Mouse (Mus musculus) 3T3-L1 (cell line): ENCODE data around the gene Neurog1.

ENCODE experiments used
- DNase-seq: peaks from one replicate; pipeline ENCODE4 v3.0.0-alpha.2; 2015; ENCODE audit warnings: low read depth, low spot score

Gene Neurog1

DNA sequence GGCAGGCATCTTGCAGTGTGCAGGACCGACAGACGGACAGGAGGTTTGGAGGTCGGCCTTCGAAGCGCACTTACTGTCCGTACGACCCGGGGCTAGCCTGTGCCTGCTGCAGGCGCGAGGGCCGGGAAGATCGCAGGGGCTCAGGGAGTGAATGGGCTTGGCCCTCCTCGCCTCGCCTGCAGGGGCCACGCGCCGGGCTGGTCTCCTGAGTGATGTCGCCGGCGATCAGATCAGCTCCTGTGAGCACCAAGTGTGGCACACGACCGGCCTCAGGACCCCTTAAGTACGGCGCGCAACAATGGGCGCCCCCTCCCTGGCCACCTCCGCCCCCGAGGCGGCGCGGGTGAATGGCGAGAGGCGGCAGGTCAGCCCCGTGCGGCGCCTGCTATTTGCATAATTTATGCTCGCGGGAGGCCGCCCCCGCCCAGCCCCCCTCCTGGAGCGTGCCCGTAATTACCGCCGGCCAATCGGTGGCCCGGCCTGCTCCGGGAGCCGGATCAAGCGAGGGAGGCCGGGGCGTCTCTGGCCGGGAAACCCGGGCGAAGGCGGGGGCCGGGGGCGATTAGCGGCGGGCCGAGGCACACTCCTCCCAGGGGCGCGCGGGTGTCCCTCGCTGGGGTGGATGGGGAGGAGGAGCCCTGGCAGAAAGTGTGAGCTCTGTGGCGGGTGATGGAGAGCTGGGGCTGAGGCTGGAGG lies at the start of gene Neurog1:
Neurog1 (minus strand) TSS at position 240 of the 696 bp plus-strand sequence.
- no peak for DNase-seq

DNA sequence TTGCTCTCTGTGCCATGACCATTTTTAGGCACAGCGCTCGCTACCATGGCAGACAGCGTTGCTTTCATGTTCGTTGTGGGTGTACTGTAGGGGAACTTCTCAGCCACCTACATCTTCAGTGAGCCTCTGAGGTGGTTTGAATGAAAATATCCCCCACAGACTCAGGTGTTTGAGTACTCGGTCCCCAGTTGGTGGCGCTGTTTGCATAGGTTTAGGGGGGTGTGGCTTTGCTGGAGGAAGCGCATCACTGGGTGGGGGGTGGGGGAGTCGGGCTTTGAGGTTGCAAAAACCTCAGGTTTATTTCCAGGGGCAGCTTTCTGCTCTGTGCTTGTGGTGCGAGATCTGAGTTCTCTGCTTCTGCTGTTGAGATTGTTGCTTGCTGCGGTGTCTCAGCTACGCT lies 47.4 kb upstream of the Neurog1 start:
- no peak for DNase-seq

DNA sequence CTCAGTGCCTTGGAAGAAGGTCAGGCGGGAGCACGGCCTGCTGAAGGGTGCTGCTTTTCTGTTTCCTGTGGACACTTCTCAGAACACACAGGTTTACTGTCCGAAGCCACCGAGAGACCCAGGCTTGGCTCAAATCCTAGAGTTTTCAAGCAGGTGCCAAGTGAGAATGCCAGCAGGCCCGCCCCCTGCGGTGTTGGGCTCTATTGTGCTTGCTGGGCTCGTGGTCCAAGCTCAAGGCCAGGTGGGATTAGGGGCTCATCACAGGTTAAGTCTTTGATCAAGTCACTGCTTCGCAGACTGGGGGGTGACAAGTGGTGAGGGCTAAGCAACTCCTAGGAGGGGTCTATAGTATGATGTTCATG lies 44.7 kb upstream of the Neurog1 start:
- no peak for DNase-seq

DNA sequence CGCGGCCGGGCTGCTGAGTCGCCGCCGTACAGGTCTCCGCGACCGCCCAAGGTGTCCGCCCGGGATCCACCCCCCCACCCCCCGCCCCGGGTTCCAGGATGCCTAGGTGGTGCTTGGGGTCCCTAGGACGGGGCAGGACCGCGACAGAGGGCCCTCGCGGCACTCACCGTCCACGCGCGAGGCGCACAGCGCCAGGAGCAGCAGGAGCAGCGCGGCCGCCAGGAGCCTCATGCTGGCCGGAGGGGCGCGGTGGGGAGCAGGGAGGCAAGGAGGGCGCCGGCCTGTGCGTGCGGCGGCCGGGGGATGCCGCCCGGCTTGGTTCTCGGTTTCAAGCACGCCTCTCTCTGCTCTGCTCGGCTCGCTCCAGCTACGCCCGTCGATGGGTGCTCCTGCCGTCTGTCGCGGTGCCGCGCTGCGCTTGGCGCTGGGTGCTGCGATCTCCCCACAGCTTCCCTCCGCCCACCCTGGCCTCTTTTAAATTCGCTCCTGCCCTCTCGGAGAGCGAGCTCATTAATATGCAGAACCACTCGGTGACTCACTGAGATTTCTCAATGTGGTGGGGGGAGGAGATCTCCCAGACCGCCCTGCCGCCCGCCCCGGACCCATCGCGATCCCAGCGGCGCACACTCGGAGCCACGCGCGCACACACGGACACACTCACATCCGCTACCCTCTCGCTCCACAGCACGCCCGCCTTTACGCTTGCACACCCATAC lies 44.1 kb upstream of the Neurog1 start, which contains the start of gene Cxcl14:
Cxcl14 (minus strand) TSS at position 609 of the 716 bp plus-strand sequence.
- DNase-seq = no peak

DNA sequence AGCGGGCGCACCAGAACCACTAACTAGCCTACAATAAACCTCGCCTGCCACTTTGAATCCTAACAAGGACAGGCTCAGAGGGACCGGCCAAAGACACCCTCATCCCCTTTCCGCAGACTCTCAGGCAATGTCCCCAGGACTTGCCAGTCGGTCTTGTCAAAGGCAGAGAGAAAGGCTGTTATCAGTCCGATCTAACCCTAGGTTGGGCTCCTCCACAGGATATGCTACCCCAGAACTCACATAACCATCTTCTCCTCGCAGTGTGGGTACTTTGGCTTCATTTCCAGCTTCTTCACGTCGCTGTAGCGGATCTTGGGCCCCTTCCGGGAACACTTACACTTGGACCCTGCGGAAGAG lies 43.6 kb upstream of the Neurog1 start:
- no peak for DNase-seq

DNA sequence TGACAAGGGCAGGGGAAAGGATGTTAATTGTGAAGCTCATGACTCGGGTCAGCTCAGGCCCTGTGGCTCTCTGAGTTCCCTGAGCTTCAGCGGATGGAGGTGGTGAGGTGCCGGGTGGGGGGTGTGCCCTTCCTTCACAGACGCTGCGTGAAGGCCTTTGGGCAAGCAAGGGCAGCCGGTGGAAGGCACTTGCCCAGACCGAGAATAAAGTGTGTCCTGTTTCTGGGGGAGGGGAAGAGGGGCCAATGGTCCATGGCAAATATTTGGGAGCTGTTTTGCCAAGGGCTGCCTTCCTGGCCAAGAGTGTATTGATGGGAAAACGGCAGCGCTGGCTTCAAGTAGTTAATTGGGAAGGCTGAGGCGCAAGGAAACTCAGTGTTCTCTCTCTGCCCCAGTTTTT lies 42.9 kb upstream of the Neurog1 start:
- DNase-seq = no peak

DNA sequence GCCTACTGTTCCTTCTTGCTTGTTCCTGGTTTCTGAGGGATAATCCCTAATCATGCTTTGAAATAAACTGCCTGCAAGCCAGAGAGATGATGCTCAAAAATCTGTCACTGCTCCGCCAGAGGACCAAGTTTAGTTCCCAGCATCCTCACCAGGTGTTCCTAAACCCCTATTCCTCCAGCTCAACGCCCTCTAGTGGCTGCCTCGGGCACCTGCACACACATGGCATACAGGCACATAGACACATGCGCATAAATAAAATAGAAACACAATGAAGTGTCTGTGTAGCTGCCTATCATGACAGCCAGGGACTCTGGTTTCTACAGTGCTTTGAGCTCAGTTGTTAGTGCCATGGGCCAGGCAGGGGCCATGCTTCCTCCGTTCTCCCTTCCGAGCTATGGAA lies 38.0 kb upstream of the Neurog1 start:
- DNase-seq = no peak

DNA sequence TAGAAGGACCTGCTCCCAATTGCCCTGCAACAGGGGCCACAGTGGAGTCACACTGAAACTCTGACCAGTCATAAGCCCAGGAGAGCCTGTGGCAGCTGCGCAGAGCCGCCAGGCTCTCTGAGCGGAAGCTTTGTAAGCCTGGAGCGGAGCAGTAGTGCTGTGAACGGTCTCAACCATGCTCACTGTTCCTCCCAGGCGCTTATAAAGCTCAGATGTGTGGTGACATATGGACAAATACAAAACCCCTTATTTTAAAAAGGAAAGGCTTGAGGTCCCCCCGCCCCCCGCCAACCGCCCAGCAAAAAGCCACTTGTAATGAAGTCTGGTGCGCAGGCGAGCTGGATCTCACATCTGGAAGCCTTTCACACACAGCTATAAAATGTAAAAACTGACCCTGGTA lies 37.3 kb upstream of the Neurog1 start:
- no peak for DNase-seq

DNA sequence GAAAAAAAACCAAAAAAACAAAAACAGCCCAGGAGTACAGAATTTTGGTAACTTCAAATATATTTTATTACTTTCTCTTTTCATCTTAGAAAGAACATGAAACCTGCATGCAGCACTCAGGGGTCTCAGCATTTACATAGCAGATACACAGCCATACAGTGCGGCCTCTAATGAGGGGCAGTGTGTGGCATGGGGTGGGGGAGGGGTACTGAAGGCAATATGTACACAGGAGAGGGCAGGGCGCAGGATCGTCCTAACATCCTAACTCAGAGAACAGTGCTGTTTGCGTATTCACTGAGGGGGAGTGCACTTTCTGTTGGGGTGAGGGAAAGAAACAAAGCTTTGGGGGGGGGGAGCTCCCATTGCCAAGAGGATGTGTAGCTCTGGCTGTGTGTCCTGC lies 36.6 kb upstream of the Neurog1 start:
- DNase-seq = no peak

DNA sequence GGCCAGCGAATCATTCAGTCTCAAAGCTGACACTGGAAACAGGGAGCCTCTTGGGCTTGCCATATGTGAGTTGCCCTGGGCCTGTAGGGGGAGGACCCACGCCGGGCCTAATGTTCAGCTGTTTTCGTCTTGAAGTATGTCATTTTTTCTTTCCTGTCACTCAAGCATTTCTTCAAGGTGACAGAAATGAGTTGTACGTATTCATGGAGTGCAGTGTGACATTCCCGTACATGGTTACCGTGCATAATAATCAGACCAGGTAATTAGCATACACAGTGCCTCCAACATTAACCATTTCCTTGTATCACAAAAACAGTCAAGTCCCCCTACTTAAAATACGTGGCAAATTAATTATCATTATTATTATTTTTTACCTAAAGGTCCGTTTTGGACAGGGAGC lies 35.1 kb upstream of the Neurog1 start:
- no peak for DNase-seq

DNA sequence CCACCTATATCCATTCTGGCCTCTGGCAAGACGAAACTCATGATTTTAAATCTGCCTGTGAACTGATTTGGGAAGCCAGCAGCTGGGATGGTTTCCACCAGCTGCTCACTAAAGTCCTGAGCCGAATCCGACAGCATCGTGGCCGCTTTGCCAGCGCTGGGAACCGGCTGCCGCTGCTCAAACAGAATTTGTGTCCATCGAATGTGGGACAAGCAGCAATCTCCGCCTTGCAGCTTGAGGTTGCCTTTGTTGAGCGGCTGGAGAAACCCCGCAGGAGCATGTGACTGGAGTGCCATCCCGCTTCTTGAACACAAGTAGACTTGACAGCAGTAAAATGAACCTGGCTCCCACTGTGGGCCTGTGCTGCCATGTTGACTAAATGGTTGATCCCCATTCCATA lies 31.4 kb upstream of the Neurog1 start:
- no peak for DNase-seq

DNA sequence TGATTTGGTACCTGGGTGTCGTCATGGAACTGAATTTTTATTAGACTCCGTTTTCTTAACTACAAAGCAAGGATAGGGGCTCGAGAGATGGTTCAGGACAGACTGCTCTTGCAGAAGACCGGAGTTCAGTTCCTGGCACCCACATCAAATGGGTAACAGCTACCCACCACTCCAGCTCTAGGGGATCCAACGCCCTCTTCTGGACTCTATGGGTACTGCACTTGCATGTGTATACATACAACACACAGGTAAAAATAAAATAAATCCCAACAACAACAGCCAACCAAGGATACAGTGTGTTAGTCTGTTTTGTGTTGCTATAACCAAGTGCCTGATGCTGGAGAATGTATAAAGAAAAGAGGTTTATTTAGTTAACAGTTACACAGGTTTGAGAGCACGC lies 28.4 kb upstream of the Neurog1 start:
- no peak for DNase-seq

DNA sequence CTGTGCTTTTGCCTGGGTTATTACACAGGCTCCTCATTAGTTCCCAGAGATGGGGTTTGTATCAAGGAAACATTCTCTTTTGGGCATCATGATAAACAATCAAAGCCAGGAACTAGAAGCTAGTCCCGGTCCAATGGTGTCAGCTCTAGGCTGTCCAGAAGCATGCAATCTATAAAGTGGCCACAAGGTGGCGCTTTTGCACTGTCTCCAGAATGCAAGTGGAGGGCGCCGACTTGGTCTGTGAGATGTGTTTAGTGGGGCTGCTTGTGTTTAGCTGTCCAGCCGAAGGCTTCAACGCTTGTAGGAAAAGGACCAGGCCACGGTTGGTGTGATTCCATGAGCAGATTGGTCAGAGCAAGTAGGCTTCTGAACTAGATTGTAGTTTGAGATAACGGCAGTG lies 27.5 kb upstream of the Neurog1 start:
- peak; percentile 83 for DNase-seq

DNA sequence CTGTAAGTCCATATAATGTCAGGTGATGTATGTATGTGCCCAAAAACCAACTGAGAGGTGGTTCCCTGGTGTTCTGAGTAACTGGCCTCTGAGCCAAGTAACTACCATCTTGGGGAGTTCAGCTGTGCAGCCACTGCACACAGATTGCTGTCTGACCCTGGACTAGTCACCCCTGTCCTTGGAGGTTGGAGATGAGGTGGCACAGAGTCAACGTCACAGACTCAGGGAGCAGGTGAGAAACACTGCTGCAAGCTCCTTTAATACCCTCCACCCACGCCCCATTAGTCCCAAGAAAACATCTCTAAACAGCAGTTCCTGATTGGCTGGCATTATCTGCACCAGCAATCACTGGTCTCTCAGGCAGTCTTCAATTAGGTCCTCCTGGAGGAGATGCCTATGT lies 23.2 kb upstream of the Neurog1 start:
- DNase-seq = no peak

DNA sequence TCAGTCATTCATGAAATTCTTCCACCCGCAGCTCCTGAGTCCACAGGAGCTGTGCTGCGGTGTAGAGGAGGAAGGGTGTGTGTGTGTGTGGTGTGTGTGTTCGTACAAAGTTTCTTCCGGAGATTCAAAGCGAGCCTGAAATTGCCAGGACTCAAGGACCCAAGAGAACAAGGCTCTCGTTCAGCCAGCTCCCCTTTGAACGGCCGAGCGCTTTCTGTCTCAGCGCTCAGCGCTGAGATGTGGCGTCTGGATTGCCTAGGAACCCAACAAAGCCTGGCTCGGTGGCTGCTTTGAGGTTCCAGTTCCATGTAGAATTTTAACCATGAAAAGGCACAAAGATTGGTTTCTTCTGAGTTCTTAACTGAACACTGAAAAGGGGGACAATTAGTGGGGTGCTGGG lies 18.2 kb upstream of the Neurog1 start:
- DNase-seq = no peak

DNA sequence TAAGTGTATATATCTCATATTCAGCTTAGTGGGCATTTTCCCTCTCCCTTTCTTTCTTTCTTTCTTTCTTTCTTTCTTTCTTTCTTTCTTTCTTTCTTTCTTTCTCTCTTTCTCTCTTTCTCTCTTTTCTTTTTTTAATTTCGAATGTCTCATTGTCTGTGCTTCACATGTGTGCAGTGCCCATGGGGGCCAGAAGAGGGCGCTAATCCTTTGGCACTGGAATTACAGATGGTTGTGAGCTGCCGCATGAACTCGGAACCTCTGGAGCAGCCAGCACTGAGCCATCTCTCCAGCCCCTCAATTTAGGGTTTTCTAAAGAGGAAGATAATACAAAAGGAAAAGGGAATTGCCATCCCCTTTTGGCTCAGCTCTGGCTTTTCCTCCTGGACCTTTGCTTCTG lies 15.4 kb upstream of the Neurog1 start:
- DNase-seq = no peak

DNA sequence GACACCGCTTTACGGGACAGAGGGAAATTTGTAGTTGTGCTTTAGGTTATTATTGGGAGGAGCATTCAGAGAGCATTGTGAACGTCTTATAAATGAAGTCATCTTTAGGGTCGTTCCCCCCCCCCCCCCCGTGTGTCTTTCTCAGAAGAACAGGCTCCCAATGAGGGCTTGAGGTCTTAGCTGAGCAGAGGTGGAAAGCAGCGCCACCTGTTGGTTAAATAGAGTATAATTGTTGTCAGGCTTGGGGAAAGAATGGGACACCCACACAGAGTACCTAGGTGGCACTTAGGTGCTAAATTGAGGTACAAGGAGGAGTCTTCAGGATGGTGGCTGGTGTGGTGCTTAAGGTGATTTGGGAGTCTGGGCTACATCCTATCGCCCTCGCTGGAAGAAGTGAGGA lies 14.5 kb upstream of the Neurog1 start:
- peak; percentile 25 for DNase-seq

DNA sequence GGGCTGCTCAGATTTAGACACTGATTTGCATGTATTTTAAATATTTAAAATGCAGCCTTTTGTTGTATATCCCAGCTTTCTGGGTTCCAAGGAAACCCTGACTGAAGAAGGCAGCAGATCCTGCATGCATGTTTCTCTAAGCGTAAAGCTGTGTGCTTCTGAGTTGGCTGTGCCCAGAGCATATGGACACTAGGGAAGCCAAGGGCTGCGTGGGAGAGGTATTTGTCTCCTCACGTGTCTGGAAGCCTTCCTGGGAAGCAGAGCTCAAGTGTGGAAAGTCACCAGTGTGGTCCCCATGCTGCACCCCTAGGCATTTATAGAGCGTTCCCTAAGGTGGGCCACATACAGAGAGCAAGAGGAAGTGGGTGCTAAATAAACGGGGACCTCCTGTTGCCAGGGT lies 13.7 kb upstream of the Neurog1 start:
- DNase-seq = no peak

DNA sequence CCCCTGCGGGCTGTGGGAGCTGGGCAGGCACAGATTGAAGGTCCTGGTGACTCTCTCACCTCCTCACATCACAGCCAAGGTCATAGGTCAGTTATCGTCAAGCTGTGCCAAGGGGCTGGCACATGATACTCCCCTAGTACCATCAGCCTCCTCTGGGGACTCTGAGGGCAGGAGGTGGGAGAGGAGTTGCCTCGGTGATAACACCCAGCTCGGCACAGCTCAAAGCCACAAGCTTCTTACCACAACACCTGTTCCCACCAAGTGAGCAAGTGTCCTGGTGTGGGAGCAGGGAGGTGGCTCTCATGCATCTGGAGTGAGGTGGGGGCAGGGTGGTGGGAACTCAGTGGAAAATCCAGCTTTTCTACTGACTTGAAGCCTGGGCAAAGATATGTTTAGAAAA lies 10.3 kb upstream of the Neurog1 start:
- DNase-seq = no peak

DNA sequence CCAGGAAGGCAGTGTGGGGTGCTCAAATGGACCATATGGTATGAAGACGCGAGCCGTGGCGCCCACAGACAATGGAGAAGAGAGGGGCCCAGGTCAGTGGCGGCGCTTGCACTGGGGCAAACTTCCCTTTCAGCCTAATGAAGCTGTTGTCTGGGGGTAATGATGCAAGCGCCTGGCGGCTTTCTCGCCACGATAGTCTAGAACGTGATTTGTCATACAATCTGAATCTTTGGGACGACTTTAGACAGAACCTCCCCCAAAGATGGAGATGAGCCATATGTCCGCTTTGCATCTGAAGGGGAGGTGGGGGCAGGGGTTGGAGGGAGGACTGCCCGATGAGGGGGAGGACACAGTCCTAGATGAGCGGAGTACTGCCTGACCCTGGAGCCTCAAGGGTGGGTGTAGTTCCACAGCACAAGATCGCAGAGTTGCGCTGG lies 8.4 kb upstream of the Neurog1 start:
- DNase-seq = no peak

DNA sequence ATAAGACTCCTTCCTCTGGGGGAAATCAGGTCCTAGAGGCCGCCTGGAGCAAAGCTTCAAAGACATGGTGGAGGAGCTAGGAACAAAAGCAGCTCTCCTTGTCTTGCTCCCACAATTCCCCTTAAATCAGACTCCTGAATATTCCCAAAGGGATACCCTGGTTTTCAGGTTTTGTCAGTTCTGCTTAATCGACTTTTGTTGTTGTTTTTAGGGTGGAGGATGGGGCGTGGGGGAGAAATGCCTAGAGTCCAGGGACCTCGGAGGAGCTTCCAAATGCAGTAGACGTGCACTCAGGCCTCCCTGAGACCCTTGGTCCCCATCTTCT lies 7.9 kb upstream of the Neurog1 start:
- DNase-seq = no peak

DNA sequence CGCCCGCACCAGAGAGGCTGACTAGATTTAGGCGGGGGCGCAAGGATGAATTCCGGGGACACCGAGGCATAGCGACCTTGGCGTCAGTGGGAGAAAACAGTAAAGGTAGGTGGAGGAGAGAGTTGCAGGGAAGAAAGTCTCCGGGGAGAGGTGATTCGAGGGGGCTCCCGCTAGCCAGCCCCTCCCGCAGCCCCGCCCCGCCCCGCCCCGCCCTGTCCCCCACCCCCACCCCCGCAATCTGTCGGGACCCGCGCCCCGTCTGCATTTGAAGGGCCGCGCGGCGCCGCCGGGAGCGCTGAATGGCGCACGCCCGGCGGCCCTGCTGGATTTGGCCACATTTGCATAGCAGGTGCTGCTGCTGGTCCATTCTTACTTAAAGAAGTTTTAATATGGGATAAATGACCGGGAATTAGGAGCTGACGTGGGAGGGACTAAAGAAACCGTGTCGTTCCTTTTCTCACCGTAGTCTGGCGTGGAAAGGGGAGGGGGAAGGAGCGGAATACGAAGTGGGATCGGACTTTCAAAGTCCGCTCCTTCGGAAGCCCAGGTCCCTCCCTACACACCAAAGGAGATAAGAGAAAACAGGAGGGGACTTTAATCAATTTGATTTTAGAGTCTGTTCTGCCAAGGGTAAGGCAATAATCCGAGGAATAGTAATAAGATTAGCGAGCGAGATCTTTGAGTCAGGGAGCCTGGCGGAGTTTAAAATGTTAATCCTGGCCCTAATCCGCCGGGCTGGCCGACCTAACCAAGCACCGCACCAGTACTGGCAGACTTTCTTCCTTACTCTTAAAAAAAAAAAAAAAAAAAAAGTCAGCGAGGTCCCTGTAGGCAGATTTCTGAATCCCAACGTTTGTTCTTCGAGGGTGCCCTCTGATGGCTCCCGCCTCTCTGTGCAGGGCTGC lies 7.3 kb upstream of the Neurog1 start:
- no peak for DNase-seq
